Mouse (Mus musculus): ENCODE data around the gene Yif1a. TPM values are rescaled to one million over a fixed set of nuclear protein-coding genes. Genes with fewer than 3 reads are reported as not detected.
A peak's percentile ranks its signal among the peaks of the same experiment; 100 is the strongest.
"Not testable (repeated sequence)": the region's sequence is repeated elsewhere in the genome, so short reads cannot be mapped to it uniquely, and the experiment has no call there.

Gene Yif1a
- polyA plus RNA-seq, 1 experiment from 2014 or later: 128 TPM

DNA sequence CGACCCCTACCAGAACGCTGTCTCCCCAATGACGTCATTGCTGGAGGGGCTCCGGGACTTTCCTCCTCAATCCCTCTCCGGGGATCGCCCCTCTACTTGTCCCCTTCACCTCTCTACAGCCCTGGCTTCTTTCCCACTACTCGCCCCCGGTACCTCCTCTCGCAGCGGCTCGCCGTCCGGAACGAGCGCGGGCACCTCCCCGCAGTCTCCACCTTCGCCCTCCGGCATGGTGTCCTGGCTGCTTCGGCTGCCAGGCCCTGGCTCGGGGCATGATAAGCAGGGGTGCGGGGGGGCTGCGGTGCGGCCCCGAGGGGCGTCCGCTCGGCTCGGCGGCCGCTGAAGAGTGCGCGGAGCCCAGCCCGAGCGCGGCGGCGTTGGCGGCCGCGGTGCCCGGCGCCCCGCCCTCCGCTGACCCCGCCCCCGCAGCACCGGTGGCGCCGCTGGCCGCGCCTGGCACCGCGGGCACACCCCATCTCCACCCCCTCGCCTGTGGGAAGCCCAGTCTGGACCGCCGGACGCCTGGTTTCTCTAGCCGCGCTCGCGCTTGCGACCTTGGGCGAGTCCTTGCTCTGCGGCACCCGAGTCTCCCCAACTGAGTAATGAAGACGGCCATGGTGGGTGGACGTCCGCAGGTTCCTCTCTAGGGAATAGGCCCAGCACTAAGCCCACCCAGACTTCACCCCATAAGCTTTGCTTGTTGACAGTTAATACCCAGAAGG, 3.0 kb upstream of the Yif1a start, which contains the start of gene Tmem151a:
Gene Tmem151a, minus strand, starts transcription at position 387 of the 719 bp plus-strand sequence.
- Histone ChIP-seq H3K4me2 (replicated peaks; ENCODE audit: low read depth) (peak within 1 kb of the TSS; percentile 77), H3K27ac (replicated peaks) (peak within 1 kb of the TSS; percentile 24; the same call in 1 of the 2 replicates), H3K9me3 (ENCODE audit: control insufficient read depth, low read length) (no peaks in the 10 kb centered on the region), H3K27me3 (ENCODE audit: control insufficient read depth, insufficient read depth, low read length) (peaks cover 7% of the 10 kb centered on the region), H3K4me3 (ENCODE audit: low read depth, low read length) (peak within 1 kb of the TSS; percentile 46), H3K4me1 (replicated peaks; ENCODE audit: control insufficient read depth, insufficient read depth) (peaks cover 5% of the 10 kb centered on the region; the same call in 1 of the 2 replicates), H3K36me3 (ENCODE audit: control insufficient read depth, insufficient read depth, low read length) (no peaks in the 10 kb centered on the region), H3K9ac (ENCODE audit: low read length) (peak within 1 kb of the TSS; percentile 54)
- peak; percentile 35 for ATAC-seq (ENCODE audit: low FRiP score, low TSS enrichment)
- WGBS: under 1% methylated on average over 65 of the region's 69 CpGs
- TF ChIP-seq CTCF (IDR thresholded peaks at IDR 0.05; ENCODE audit: low read depth) (no peak), EP300 (optimal IDR thresholded peaks at IDR 0.05) (no peak)
- peak; percentile 86 for DNase-seq (ENCODE audit: low spot score)

GRCm38 (mm10) chr19:5086533-5086932, 1.8 kb upstream of the Yif1a start:
- DNase-seq (ENCODE audit: low spot score); H3K4me2 ChIP-seq (replicated peaks; ENCODE audit: low read depth); H3K4me1 ChIP-seq (replicated peaks; ENCODE audit: control insufficient read depth, insufficient read depth); H3K9ac ChIP-seq (ENCODE audit: low read length); H3K4me3 ChIP-seq (ENCODE audit: low read depth, low read length); ATAC-seq (ENCODE audit: low FRiP score, low TSS enrichment); H3K27me3 ChIP-seq (ENCODE audit: control insufficient read depth, insufficient read depth, low read length); H3K36me3 ChIP-seq (ENCODE audit: control insufficient read depth, insufficient read depth, low read length); H3K9me3 ChIP-seq (ENCODE audit: control insufficient read depth, low read length); H3K27ac ChIP-seq (replicated peaks): not testable (repeated sequence)
- WGBS: 55% methylated on average over 4 of the region's 4 CpGs
- TF ChIP-seq CTCF (IDR thresholded peaks at IDR 0.05; ENCODE audit: low read depth): peak; percentile 52

DNA sequence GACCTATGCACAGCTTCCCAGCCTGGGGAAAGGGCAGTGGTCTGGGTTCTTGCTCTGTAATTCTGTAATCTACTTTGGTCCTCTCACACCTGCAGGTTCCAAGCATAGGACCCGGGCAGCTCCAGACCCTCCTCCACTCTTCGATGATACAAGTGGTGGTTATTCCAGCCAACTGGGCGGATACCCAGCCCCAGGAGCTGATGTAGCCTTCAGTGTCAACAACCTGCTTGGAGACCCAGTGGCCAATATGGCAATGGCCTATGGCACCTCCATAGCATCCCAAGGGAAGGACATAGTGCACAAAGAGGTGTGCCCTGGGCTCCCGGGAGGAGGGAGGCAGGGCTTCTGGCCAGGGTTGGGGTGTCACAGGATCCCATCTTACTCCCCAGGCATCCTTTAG, 986 bp downstream of the Yif1a start:
- Histone ChIP-seq H3K27me3 (ENCODE audit: control insufficient read depth, insufficient read depth, low read length) (no peaks in the 10 kb centered on the region; the same call in 1 of the 2 replicates), H3K4me1 (replicated peaks; ENCODE audit: control insufficient read depth, insufficient read depth) (peaks cover 5% of the 10 kb centered on the region; the same call in 1 of the 2 replicates), H3K4me3 (ENCODE audit: low read depth, low read length) (peak overlapping the region; percentile 72), H3K36me3 (ENCODE audit: control insufficient read depth, insufficient read depth, low read length) (peaks cover 18% of the 10 kb centered on the region), H3K4me2 (replicated peaks; ENCODE audit: low read depth) (peak overlapping the region; percentile 89), H3K9me3 (ENCODE audit: control insufficient read depth, low read length) (no peaks in the 10 kb centered on the region), H3K9ac (ENCODE audit: low read length) (peak overlapping the region; percentile 82), H3K27ac (replicated peaks) (no peak overlapping the region)
- no peak for TF ChIP-seq CTCF (IDR thresholded peaks at IDR 0.05; ENCODE audit: low read depth)
- no peak for TF ChIP-seq EP300 (optimal IDR thresholded peaks at IDR 0.05)
- no peak for DNase-seq (ENCODE audit: low spot score)
- no peak for ATAC-seq (ENCODE audit: low FRiP score, low TSS enrichment)
- whole genome bisulfite sequencing: 91% methylated on average over 4 of the region's 4 CpGs

DNA sequence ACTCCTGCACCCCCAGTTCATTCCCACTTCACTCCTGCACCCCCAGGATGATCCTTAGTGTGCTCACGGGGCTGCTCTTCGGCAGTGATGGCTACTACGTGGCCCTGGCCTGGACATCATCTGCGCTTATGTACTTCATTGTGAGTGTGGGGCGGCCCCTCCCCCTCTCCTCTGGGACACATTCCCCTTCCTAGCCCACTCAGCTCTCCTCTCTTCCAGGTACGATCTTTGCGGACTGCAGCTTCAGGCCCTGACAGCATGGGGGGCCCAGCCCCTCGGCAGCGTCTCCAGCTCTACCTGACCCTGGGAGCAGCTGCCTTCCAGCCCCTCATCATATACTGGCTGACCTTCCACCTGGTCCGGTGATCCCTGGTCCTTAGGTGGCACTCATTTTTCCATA, 3.7 kb downstream of the Yif1a start:
- no peak overlapping the region for H3K27ac ChIP-seq (replicated peaks)
- no peak overlapping the region for H3K4me2 ChIP-seq (replicated peaks; ENCODE audit: low read depth)
- ATAC-seq (ENCODE audit: low FRiP score, low TSS enrichment) (no peak), DNase-seq (ENCODE audit: low spot score) (no peak)
- WGBS: 90% methylated on average over 10 of the region's 10 CpGs
- peaks cover 18% of the 10 kb centered on the region for H3K36me3 ChIP-seq (ENCODE audit: control insufficient read depth, insufficient read depth, low read length)
- H3K9ac ChIP-seq (ENCODE audit: low read length): no peak overlapping the region
- no peak overlapping the region for H3K4me3 ChIP-seq (ENCODE audit: low read depth, low read length)
- no peaks in the 10 kb centered on the region for H3K9me3 ChIP-seq (ENCODE audit: control insufficient read depth, low read length)
- H3K27me3 ChIP-seq (ENCODE audit: control insufficient read depth, insufficient read depth, low read length): no peaks in the 10 kb centered on the region
- no peak for TF ChIP-seq CTCF (IDR thresholded peaks at IDR 0.05; ENCODE audit: low read depth)
- TF ChIP-seq EP300 (optimal IDR thresholded peaks at IDR 0.05): no peak
- peaks cover 3% of the 10 kb centered on the region; the same call in 1 of the 2 replicates for H3K4me1 ChIP-seq (replicated peaks; ENCODE audit: control insufficient read depth, insufficient read depth)

GRCm38 (mm10) chr19:5093481-5094242, 5.3 kb downstream of the Yif1a start:
- Histone ChIP-seq H3K4me1 (replicated peaks; ENCODE audit: control insufficient read depth, insufficient read depth) (peaks cover 8% of the 10 kb centered on the region; the same call in 1 of the 2 replicates), H3K4me2 (replicated peaks; ENCODE audit: low read depth) (no peak overlapping the region), H3K36me3 (ENCODE audit: control insufficient read depth, insufficient read depth, low read length) (peaks cover 18% of the 10 kb centered on the region), H3K9me3 (ENCODE audit: control insufficient read depth, low read length) (no peaks in the 10 kb centered on the region), H3K9ac (ENCODE audit: low read length) (no peak overlapping the region), H3K4me3 (ENCODE audit: low read depth, low read length) (no peak overlapping the region), H3K27ac (replicated peaks) (no peak overlapping the region), H3K27me3 (ENCODE audit: control insufficient read depth, insufficient read depth, low read length) (no peaks in the 10 kb centered on the region)
- DNase-seq (ENCODE audit: low spot score): no peak
- no peak for ATAC-seq (ENCODE audit: low FRiP score, low TSS enrichment)
- TF ChIP-seq EP300 (optimal IDR thresholded peaks at IDR 0.05) (no peak), CTCF (IDR thresholded peaks at IDR 0.05; ENCODE audit: low read depth) (no peak)
- 76% methylated on average over 12 of the region's 12 CpGs for WGBS
